Mouse (Mus musculus) gastrocnemius, postnatal 10 days (tissue): Measurements from ENCODE around the gene Hoxb4. TPM values are rescaled to one million over a fixed set of nuclear protein-coding genes. Genes with fewer than 3 reads are reported as not detected.

Experiments used
- DNase-seq: peaks from one replicate; pipeline ENCODE4 v3.0.0; 2021; ENCODE audit warnings: mixed read lengths
- total RNA-seq, 2 experiments: library from RNA; stranded (reverse); gene quantifications; 2 replicates each; pipeline ENCODE4 v1.2.3; 2021

Hoxb4 gene
- total RNA-seq, 2 experiments from 2014 or later, result 0.45 to 1.1 TPM

DNA sequence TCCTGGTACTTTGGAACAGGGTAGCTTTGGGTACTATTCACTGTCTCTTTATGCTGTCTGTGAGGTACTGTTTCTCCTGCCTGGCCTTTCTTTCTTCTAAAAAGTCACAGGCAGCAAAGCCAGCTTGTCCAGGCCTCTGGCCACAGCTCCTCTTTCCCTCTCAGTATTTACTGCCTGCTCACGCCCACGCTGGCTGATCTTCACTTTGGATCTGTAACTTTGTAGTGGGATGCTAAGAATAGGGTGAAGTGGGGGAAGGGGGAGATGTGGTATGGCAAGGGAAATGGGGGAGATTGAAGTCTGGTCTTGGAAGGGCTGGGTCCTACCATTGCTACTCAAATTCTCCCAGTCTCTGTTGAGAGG is 15.9 kb downstream of the Hoxb4 start:
- no peak for DNase-seq

GRCm38 (mm10) chr11:96334998-96335397 is 16.9 kb downstream of the Hoxb4 start:
- DNase-seq, result no peak

DNA sequence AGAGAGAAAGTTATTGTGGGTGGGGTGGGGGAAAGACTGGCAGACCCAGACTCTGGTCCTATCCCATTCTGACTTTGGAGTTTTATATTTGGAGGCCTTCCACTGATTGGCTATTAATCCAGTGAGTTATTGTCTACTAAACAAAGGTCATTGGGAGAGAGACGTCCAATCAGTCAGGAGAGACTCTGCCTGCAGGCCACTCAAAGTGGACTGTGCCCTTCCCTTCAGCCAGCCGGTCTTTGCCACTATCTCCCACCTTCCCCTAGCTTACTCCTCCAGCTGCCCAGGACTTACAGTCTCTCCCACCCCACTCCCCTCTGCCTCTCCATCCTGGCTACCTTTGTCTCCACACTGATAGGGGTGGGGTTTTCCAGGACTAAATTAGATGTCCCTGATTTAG is 18.5 kb downstream of the Hoxb4 start:
- DNase-seq, result no peak

GRCm38 (mm10) chr11:96337026-96337425 is 19.0 kb downstream of the Hoxb4 start:
- DNase-seq, result no peak

DNA sequence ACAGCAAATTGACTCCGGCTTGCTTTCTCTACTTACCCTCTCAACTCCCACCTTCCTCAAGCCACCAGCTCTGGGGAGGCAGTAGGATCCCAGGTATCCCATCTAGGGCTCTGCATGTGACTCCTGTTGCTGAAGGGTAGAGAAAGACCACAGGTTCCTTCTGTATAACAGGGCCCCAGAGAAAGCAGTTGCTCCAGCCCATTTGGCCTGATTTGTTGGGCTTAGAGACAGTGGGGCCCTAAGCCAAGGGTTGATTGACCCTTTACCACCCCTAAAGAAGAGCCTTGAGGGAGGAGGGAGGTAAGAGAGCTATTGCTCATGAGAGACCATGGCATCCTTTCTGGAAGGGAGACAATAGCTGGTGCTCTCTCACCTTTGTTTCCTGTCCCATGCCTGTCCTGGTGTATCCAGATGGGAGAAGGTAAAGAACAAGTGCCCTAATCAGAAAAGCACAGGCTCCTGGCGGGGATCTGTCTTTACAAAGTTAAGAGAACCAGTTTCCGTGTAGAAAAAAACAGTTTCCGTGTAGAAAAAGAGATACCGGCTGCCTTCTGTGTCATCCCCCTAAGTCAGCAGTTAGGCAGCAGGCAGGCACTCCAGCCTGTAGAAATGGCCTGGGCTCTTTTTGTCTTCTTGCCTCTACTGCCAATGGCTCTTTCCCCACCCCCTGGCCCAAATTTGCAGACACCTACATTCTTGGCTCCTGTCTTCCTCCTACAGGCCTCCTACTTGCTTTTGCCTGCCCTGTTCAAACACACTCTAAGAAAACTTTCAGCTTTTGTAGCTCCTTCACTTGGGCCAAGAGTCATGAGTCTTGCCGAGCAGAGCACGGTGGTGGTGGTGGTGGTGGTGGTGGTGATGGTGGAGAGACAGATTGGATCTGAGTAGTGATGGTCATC is 21.1 kb downstream of the Hoxb4 start:
- DNase-seq, result no peak

DNA sequence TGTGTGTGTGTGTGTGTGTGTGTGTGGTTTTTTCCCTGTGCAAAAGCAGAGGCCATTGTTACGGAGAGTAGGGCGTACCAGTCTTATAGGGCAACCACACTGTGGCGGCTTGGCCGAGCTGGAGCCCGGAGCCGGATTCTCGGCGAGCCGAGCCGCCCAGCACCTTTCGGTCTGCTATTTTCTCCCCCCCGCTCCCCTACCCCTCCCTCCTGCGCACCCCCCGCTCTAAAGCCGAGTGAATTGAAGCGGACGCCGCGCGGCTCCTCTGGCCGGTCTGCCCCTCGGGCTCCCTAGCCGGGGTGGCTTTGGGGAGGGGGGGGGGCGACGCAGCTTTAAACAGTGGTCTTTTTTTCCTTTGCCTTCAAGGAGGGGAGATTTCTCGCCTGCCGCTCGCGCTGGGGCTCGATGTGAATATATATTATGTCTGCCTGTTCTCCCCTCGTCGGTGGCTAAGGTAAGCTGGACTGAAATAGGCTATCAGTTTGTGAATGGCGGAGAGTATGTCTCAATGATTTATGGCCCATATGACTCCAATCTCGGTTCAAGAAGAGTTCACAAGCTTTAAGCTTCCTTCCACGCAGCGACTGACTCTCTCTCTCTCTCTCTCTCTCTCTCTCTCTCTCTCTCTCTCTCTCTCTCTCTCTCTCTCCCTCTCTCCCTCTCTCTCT is 22.8 kb downstream of the Hoxb4 start:
- DNase-seq, result no peak

GRCm38 (mm10) chr11:96341701-96342575 is 23.9 kb downstream of the Hoxb4 start:
- DNase-seq, result no peak

- DNase-seq, result no peak
Observed at GRCm38 (mm10) chr11:96342576-96342930, 24.5 kb downstream of the Hoxb4 start.

GRCm38 (mm10) chr11:96343206-96343745 is 25.2 kb downstream of the Hoxb4 start:
- DNase-seq, result no peak

GRCm38 (mm10) chr11:96344061-96344877 is 26.2 kb downstream of the Hoxb4 start:
- no peak for DNase-seq

DNA sequence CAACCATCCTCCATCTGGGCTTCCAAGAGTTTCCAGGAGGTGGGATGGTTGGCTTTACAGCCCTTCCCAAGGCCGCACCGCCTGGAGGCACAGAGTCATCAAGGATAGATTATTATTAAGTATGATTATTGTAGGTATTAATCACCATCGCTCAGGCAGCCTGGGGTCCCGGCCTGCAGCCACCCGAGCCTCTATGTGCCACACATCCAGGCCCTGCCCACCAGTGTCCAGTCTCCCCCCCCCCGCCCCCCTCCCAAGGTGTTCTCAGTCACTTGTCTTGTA is 26.8 kb downstream of the Hoxb4 start:
- no peak for DNase-seq

DNA sequence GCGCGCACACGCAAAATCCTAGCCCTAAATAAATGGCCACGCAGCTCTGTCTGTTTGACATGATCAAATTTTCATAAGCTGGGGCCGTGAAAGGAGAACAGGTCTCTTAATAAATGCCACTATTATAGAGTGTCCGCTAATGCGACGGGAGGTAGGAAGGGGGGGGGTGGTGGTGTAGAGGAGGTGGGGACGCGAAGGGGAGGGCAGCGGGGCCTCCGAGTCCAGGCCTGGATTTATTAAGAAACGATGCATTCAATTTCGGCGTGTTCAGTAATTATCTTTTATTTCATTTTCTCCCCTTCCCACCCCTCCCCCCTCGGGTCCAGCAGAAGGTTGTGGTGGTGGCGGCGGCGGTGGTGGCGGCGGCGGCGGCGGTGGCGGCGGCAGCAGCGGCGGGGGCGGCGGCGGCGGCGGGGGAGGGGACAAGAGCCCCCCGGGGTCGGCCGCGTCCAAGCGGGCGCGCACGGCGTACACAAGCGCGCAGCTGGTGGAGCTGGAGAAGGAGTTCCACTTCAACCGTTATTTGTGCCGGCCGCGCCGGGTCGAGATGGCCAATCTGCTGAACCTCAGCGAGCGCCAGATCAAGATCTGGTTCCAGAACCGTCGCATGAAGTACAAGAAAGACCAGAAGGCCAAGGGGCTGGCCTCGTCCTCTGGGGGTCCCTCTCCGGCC is 27.3 kb downstream of the Hoxb4 start:
- DNase-seq, result no peak

DNA sequence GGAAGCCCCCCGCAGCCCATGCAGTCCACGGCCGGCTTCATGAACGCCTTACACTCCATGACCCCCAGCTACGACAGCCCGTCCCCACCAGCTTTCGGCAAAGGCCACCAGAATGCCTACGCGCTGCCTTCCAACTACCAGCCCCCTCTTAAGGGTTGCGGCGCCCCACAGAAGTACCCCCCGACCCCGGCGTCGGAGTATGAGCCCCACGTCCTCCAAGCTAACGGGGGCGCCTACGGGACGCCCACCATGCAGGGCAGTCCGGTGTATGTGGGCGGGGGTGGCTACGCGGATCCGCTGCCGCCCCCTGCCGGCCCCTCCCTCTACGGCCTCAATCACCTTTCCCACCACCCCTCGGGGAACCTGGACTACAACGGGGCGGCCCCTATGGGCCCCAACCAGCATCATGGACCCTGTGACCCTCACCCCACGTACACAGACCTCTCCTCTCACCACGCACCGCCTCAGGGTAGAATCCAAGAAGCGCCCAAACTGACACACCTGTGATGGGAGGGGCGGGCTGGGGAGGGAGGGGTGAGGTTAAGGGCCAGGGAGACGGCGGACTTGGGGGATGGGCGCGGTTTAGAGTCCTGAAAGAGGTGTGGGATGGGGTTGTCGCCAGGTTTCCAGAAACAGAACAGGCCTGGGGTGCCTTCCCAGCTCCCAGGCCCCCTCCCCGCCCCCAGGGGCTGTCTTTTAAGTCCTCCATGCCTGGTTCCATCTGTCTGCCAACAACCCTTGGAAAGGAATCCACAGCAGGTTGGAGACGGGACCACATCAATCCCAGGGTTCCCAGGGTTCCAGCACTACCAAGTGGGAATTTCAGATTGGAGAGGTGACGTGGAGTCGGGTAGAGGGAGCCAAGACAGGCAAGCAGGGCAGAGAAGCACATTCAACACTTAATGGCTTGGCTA is 28.1 kb downstream of the Hoxb4 start:
- DNase-seq, result no peak

GRCm38 (mm10) chr11:96346916-96347520 is 29.0 kb downstream of the Hoxb4 start:
- DNase-seq, result no peak

- DNase-seq, result no peak
Observed at GRCm38 (mm10) chr11:96347717-96348116, 29.6 kb downstream of the Hoxb4 start.

DNA sequence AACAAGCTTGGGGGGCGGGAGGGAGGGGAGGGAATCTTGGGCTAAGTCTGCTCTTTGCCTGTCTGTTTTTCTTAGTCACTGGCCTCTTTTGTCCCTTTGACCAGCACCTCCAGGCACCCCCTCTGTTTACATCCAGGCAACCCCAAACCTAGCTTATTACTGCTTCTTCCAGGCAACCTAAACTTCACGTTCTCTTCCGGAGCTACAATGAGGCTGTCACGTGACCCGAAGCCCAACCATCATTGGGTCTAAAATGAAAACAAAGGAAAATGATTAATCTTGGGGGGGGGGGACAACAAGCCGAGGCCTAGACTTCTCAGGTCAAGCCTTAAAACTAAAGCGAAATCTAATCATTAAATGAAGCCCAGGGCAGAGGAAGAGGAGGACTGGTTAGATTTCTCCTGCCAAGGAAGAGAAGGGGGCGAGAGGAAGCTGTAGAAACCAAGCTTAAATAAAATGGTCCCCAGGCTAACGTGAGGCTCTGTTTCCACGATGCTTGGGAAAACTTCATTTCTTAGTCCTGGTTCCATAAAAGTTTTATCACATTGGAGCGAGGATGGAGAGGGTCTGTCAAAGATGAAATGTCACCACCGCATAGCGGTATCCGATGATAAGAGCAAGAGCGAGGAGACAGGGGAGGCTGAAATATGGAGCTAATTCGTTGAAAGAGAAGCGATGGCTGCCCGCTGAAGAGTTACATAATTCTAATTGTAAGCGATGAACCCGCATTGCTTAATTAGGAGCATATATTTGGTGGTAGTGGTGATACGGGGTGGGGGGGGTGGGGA is 30.3 kb downstream of the Hoxb4 start:
- no peak for DNase-seq

DNA sequence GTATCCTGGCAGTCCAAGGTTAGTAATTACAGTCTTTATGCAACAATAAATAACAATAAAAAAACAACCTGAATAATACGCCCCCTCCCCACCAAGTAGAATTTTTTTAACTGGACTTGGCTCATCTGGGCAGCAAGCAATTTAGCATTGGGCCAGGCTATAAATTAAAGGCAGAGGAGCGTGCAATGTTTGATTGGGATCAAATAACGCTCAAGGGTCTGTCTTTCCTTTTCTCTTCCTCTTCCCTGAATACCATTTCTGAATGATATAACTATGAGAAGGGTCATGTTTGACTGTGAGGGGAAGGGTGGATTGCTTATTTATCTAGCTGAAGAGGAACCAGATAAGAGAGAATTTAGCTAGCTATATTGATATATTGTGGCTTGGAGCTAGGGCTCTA is 30.9 kb downstream of the Hoxb4 start:
- no peak for DNase-seq

GRCm38 (mm10) chr11:96349491-96350340 is 31.6 kb downstream of the Hoxb4 start:
- DNase-seq, result no peak
